Mouse (Mus musculus) lung, postnatal 14 days (tissue): ENCODE data around the gene Crkl.
"Not testable (repeated sequence)": the region's sequence is repeated elsewhere in the genome, so short reads cannot be mapped to it uniquely, and the experiment has no call there.

Source experiments
- DNase-seq: peaks from one replicate; pipeline ENCODE4 v3.0.0; 2021

Gene Crkl

DNA sequence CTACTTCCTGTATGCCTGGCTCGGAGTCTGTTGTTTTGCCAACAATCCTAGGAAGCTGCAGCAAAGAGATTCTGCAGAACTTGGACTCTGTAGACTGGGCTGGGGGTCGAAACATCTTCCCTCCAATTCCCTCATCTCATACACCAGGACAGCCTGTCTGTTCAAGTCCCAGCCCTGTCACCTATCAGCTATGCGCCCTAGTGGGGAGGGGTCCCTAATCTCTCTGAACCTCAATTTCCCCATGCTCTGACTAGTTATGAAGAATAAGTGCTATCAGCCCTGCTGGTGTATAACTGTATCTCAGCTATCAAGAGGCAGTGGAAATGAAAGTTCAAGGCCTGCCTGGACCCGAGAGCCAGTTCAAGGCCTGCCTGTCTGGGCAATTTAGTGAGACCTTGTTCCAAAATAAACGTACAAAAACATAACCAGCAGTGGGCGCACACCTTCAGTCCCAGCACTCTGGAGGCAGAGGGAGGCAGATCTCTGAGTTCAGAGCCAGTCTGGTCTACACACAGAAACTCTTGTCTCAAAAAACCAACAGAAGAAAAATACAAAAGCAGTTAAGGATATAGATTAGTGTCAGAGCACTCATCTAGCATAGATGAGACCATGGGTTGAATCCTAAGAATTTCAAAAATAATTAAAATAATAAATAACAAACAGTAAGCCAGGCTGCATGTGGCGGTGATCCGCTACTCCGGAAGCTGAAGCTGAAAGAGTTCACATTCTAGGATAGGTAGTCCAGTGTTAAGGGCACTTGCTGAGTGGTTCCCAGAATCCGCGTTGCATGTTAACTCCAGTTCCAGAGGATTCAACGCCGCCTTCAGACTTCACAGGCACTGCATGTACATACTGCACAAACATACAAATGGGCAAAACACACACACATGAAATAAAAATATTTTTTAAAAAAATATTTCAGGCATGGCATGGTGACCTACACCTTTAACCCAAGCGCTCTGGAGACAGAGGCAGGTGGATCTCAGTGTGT lies 37.0 kb downstream of the Crkl start:
- DNase-seq, result peak; percentile 11

DNA sequence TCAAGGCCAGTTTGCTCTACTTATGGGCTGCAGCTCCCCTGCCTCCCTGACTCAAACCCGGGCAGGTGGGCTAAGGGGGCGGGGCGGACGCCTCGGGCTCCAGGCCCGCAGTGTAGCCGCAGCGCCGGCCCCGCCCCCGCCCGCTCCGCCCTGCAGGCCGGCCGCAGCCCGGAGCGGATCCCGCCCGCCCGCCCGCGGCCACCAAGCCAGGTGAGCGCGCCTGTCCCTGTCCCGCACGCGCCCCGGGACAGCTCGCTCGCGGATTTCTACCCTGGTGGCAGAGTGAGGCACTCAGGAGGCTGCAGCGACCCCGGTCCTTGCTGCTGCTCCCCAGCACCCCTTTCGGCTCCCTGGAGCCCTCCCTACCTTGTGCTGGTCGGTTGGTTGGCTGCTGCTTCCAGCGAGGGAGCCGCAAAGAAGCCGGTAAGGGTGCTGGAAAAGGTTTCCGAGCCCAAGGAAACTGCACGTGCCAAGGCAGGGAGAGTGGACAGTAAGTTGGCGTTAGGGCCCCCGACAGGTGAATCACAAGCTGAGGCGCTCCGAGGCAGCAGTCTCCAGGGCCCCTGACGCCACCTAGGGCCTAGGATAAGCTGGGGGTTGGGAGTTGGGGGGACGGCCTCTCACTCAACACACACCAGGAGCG lies 37.8 kb downstream of the Crkl start, which contains the start of gene Aifm3:
Gene Aifm3, plus strand, starts transcription at position 143 of the 643 bp plus-strand sequence.
- DNase-seq, result peak; percentile 27

- DNase-seq, result no peak
Measured at GRCm38 (mm10) chr16:17491154-17491553, 39.4 kb downstream of the Crkl start.

GRCm38 (mm10) chr16:17491896-17492561 lies 40.2 kb downstream of the Crkl start:
- DNase-seq, result no peak

DNA sequence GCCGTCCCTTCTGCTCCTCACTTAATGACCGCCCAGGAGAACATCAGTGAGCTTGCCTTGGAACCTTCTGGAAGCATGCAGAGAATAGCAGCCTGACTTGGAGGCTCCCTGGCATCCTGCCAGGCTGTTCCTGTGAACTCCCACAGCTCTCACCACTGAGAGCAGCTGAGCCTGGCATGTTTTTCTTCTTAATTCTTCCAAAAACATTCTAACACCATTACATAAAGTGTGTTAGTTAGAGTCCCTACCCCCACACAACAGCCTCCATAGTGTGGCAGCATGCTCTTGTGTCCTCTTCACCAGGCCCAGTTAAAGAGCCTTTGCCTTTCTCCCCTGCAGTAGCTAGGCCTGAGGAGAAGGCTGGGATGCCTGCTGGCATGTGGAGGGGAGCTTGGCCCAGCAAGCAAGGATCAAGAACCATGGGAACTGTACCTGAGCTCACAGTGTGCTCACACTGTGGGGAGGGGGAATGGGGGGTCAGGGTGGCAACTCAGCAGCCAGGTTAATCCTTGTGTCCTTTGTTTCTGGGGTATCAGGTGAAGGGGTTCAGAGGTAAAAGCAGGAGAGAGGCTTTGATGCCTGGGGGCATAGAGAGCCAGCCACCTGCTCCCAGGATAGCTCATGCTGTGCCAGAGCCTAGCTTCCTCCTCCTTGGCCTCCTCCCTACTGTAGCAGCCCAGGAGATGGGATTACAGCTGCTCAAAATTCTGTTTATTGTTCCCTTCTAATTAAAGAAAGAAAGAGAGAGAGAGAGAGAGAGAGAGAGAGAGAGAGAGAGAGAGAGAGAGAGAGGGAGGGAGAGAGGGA lies 44.9 kb downstream of the Crkl start:
- DNase-seq, result peak; percentile 54

- DNase-seq, result no peak
Measured at GRCm38 (mm10) chr16:17499249-17499883, 47.6 kb downstream of the Crkl start.

DNA sequence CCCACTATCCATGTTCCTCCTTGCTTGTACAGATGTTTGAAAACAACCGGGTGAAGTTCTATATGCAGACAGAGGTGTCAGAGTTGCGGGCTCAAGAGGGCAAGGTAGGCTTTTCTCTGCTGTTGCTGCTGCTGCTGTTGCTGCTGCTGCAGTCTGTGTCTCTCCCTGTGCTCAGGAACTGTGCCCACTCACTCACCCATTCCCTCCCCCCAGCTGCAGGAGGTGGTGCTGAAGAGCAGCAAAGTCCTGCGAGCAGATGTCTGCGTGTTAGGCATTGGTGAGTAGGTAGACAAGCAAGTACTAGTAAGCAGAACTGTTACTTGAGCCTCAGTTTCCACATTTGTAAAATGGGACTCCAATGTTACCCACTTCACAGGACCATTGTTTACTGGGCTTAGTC lies 50.9 kb downstream of the Crkl start:
- no peak for DNase-seq

- DNase-seq, result no peak
Measured at GRCm38 (mm10) chr16:17507018-17507552, 55.3 kb downstream of the Crkl start.

DNA sequence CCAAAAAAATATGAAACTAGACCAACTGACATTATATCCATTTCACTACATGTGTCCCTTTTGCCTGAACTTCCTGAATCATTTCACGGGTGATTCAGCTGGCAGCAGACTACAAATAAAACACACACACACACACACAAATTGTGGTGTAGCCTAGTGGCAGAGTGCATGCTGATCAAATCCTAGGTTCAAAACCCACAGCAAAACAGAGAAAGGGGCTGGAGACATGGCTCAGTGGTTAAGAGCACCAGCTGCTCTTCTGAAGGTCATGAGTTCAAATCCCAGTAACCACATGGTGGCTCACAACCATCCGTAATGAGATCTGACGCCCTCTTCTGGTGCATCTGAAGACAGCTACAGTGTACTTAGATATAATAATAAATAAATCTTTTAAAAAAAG lies 56.2 kb downstream of the Crkl start:
- DNase-seq, result not testable (repeated sequence)

- DNase-seq, result peak; percentile 87
Measured at GRCm38 (mm10) chr16:17508546-17509239, 56.9 kb downstream of the Crkl start, which contains the start of gene Lztr1. TSS of gene Lztr1 (plus strand) at chr16:17508688.

DNA sequence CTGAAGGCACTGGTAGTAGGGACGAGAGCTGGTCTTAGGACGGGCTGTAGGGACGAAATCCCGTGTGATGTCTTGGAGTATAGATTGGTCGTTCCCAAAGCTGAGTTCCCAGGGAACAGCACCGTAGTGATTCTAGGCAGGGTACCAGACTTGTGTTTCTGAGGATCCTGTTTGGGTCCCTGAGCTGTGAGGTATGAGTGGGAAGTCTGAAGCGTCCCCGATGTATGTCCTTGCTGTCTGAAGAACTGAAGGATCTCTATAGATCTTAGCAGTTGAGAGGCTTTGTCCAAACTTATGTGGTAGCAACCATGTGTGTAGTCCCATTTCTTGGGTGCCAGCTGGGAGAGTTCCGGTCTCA lies 57.4 kb downstream of the Crkl start:
- DNase-seq, result no peak

DNA sequence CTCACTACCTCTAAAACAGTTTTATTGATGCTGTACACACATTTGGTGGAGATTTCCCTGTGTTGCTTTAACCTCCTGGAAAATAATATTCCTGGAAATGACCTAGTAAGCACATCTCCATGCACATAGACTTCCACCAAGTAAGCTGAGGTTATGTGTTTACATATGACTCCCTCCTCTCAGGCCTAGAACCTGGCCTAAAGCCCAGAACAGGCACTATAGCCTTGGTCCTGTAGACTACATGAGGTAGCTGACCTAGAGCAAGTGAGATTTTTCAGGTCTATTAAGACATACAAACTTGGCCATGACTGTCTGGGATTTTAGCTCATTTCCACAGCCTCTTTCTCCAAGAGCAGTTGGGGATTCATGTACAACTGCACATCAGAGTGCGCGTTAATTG lies 58.4 kb downstream of the Crkl start:
- DNase-seq, result no peak

GRCm38 (mm10) chr16:17510686-17511085 lies 58.9 kb downstream of the Crkl start:
- peak; percentile 16 for DNase-seq

- no peak for DNase-seq
Measured at GRCm38 (mm10) chr16:17511431-17511830, 59.6 kb downstream of the Crkl start.

DNA sequence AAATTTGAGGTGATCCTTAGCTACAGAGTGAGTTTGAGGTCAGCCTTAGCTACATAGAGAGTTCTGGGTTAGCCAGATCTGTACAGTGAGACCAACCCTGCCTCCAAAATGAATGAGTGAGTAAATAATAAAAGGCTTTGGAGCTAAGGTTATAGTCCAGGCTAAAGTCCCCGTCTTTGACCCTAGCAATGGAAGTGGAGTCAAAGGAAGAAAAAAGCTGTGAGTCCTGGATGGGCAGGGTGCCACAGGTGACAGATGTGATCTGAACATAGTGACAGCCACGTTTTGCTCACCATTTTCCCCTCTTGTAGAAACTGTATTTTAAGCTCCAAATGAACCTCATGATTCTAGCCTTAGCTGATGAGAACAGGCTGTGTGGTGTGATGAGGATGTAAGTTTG lies 67.1 kb downstream of the Crkl start:
- DNase-seq, result no peak

DNA sequence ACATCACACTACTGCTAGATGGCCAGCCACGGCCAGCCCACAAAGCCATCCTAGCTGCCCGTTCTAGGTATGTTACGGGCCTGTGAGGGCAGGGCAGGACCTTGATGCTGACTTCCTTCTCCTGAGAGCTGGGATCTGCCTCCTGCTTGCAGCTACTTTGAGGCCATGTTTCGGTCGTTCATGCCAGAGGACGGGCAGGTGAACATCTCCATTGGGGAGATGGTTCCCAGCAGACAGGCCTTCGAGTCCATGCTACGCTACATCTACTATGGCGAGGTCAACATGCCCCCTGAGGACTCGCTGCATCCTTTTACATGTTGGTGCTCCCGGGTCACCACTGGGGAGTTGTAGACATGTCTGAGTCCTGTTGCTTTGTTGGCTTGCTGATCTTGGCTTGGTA lies 72.4 kb downstream of the Crkl start:
- DNase-seq, result no peak

- DNase-seq, result no peak
Measured at GRCm38 (mm10) chr16:17525524-17525923, 73.7 kb downstream of the Crkl start.

GRCm38 (mm10) chr16:17526223-17526622 lies 74.4 kb downstream of the Crkl start:
- no peak for DNase-seq

DNA sequence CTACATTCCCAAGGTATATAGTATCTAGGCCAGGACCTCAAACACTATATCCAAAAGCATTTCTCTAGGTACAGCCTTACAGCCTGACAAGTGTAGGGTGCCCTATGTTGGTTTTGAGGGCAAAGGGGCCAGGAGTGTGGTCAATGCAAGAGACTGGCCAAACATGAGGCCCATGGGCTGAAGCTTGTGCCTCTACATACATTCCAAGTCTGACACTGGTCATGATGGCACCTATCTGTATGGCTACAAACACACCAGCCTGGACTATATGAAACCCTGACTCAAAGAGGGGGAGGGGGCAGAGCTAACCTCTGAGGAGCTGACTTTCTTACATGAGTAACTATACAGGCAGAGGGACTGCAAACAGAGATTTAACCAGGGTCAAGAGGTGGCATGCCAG lies 75.8 kb downstream of the Crkl start:
- no peak for DNase-seq

DNA sequence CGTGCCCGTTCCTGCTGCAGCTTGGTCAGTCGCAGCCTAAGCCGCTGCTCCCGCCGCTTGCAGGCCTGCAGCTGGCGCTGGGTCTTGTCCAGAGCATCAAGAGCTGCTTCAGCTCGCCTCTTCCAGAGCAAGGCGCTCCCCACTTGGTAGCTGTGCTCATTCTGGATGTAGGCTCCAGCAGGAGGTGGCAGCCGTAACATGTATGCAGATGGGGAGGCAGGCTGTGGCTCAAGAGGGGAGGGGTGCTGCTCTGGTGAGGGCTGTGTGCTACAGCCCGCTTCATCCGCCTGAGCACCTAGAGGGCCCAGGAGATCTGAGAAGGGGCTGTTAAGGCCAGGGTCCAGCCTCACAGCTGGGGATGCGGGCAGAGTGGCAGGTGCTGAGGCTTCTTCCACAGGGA lies 76.5 kb downstream of the Crkl start:
- DNase-seq, result no peak

GRCm38 (mm10) chr16:17529981-17530586 lies 78.3 kb downstream of the Crkl start:
- no peak for DNase-seq
